Mouse (Mus musculus) thymus, postnatal 0 days (tissue): Measurements from ENCODE around the gene Adamts17. TPM values are rescaled to one million over a fixed set of nuclear protein-coding genes. Genes with fewer than 3 reads are reported as not detected.
A peak's percentile ranks its signal among the peaks of the same experiment; 100 is the strongest.

ENCODE experiments used
- DNase-seq: peaks from one replicate; pipeline ENCODE4 v3.0.0-alpha.2; 2015; ENCODE audit warnings: low spot score
- polyA plus RNA-seq: library from polyadenylated mRNA; unstranded; fragments of >200 nt; fragmentation: Nextera tagmentation; extraction: Ambion mirVana; gene quantifications from 2 replicates; pipeline ENCODE4 v1.2.1, GENCODE M21; 2015

Adamts17 gene
- polyA plus RNA-seq, 1 experiment from 2014 or later = 1.2 TPM

- DNase-seq = no peak
Measured at GRCm38 (mm10) chr7:67064627-67065305, 225.2 kb downstream of the Adamts17 start.

- no peak for DNase-seq
Measured at GRCm38 (mm10) chr7:67065631-67066030, 226.1 kb downstream of the Adamts17 start.

GRCm38 (mm10) chr7:67072015-67072685 is 232.6 kb downstream of the Adamts17 start:
- no peak for DNase-seq

GRCm38 (mm10) chr7:67082751-67083150 is 243.2 kb downstream of the Adamts17 start:
- DNase-seq = no peak

- DNase-seq = no peak
Measured at GRCm38 (mm10) chr7:67087759-67088158, 248.2 kb downstream of the Adamts17 start.

GRCm38 (mm10) chr7:67097096-67097495 is 257.6 kb downstream of the Adamts17 start:
- no peak for DNase-seq

GRCm38 (mm10) chr7:67101418-67101973 is 262.0 kb downstream of the Adamts17 start:
- no peak for DNase-seq

- DNase-seq = no peak
Measured at GRCm38 (mm10) chr7:67110551-67111159, 271.1 kb downstream of the Adamts17 start.

GRCm38 (mm10) chr7:67112495-67113216 is 273.1 kb downstream of the Adamts17 start:
- DNase-seq = peak; percentile 39

- DNase-seq = no peak
Measured at GRCm38 (mm10) chr7:67114056-67114455, 274.5 kb downstream of the Adamts17 start.

GRCm38 (mm10) chr7:67115056-67115455 is 275.5 kb downstream of the Adamts17 start:
- no peak for DNase-seq

- DNase-seq = no peak
Measured at GRCm38 (mm10) chr7:67135140-67135539, 295.6 kb downstream of the Adamts17 start.

- no peak for DNase-seq
Measured at GRCm38 (mm10) chr7:67142347-67143015, 302.9 kb downstream of the Adamts17 start.

GRCm38 (mm10) chr7:67145748-67146147 is 306.2 kb downstream of the Adamts17 start:
- DNase-seq = no peak

GRCm38 (mm10) chr7:67146151-67146550 is 306.6 kb downstream of the Adamts17 start:
- no peak for DNase-seq

- DNase-seq = no peak
Measured at GRCm38 (mm10) chr7:67149707-67150106, 310.2 kb downstream of the Adamts17 start.

GRCm38 (mm10) chr7:67152626-67153025 is 313.1 kb downstream of the Adamts17 start:
- DNase-seq = no peak

- no peak for DNase-seq
Measured at GRCm38 (mm10) chr7:67162135-67162534, 322.6 kb downstream of the Adamts17 start.

GRCm38 (mm10) chr7:67168288-67168687 is 328.8 kb downstream of the Adamts17 start:
- DNase-seq = no peak

- peak; percentile 61 for DNase-seq
Measured at GRCm38 (mm10) chr7:67168763-67169569, 329.4 kb downstream of the Adamts17 start.
